Mouse (Mus musculus) forebrain, postnatal 0 days (tissue): ENCODE results near the gene Cilp. TPM values are rescaled to one million over a fixed set of nuclear protein-coding genes. Genes with fewer than 3 reads are reported as not detected.

Experiments used
- ATAC-seq: fragments of 200-750 bp; cut with Nextera tagmentation; 2 replicates; pipeline ENCODE4 v1.8.0; 2017; ENCODE audit warnings: mild to moderate bottlenecking, moderate library complexity
- DNase-seq: peaks from one replicate; pipeline ENCODE4 v3.0.0-alpha.2; 2015
- H3K27ac ChIP-seq: fragments of 300-500 bp; sonication (generic); 2 replicates; pipeline ENCODE4 v1.5.1; 2014; ENCODE audit warnings: low read depth, mild to moderate bottlenecking, antibody characterized with exemption, low read length, moderate library complexity, mixed read lengths
- H3K27me3 ChIP-seq: fragments of 300-500 bp; sonication (generic); 2 replicates; pipeline ENCODE4 v1.6.1; 2014; ENCODE audit warnings: mild to moderate bottlenecking, low read length, mixed read lengths; ENCODE audit not compliant: insufficient read depth
- H3K36me3 ChIP-seq: fragments of 300-500 bp; sonication (generic); 2 replicates; pipeline ENCODE4 v1.6.1; 2014; ENCODE audit warnings: mild to moderate bottlenecking, moderate library complexity; ENCODE audit not compliant: insufficient read depth
- H3K4me1 ChIP-seq: fragments of 300-500 bp; sonication (generic); 2 replicates; pipeline ENCODE4 v1.6.1; 2014; ENCODE audit warnings: antibody characterized with exemption; ENCODE audit not compliant: insufficient read depth
- H3K4me2 ChIP-seq: fragments of 300-500 bp; sonication (generic); 2 replicates; pipeline ENCODE4 v1.6.1; 2014; ENCODE audit warnings: low read depth, mild to moderate bottlenecking, moderate library complexity
- H3K4me3 ChIP-seq: fragments of 300-500 bp; sonication (generic); 2 replicates; pipeline ENCODE4 v1.5.1; 2014; ENCODE audit warnings: low read depth, low read length, mixed read lengths
- H3K9ac ChIP-seq: fragments of 300-500 bp; sonication (generic); 2 replicates; pipeline ENCODE4 v1.6.1; 2014; ENCODE audit warnings: mild to moderate bottlenecking
- H3K9me3 ChIP-seq: fragments of 300-500 bp; sonication (generic); 2 replicates; pipeline ENCODE4 v1.6.1; 2016; ENCODE audit warnings: low read length
- CTCF ChIP-seq: sonication (generic); IDR thresholded peaks from 2 replicates; pipeline ENCODE4 v1.5.1; 2016; ENCODE audit warnings: antibody characterized with exemption, control low read depth, low read depth
- WGBS: fragments of 180-500 bp; shearing (Covaris S2); extraction: QIAGEN DNeasy Blood & Tissue Kit; methylation state at CpG from one replicate; pipeline ENCODE4 v1.1.7; 2014; 5-methylcytosine and 5-hydroxymethylcytosine counted together
- polyA plus RNA-seq: library from polyadenylated mRNA; unstranded; fragments of >200 nt; fragmentation: Nextera tagmentation; extraction: Ambion mirVana; gene quantifications from 2 replicates; pipeline ENCODE4 v1.2.1, GENCODE M21; 2015
- total RNA-seq: library from RNA; depleted of rRNA; stranded (reverse); fragments of >200 nt; gene quantifications from 2 replicates; pipeline ENCODE4 v1.2.3, GENCODE M21; 2014; rRNA removed

The Cilp gene
- total and polyA plus RNA-seq, 2 experiments from 2014 or later = 0.14 to 0.16 TPM

DNA sequence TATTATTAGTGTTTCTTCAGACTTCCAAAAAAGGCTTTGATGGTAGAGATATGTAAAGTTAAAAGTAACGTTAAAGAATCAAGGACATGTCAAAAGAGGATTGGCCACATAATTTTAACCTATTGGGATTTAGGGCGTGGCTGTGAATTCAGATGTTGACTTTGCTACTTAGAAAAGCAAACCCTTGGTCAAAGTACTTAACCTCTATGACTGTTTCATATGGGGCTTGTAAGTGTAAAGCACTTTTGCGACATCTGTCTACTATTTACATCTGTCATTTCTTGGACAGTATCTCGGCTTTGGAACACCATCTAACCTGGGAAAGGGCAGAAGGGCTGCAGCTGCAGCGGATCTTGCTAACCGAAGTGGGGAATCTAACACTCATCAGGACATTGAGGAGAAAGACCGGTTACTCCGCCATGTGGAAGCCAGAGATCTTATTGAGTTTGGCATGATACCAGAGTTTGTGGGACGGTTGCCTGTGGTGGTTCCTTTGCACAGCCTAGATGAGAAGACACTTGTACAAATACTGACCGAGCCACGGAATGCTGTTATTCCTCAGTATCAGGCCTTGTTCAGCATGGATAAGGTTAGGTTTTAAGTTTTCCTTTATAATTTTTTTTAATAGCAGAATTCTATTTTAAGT lies 57.4 kb downstream of the Cilp start:
- no peak overlapping the region for H3K27ac ChIP-seq
- H3K9ac ChIP-seq = no peak overlapping the region
- no peaks in the 10 kb centered on the region for H3K4me1 ChIP-seq
- DNase-seq (no peak), ATAC-seq (no peak)
- no peak for TF ChIP-seq CTCF
- H3K4me2 ChIP-seq = no peak overlapping the region
- no peak overlapping the region for H3K4me3 ChIP-seq
- H3K9me3 ChIP-seq = no peaks in the 10 kb centered on the region
- whole genome bisulfite sequencing = 89% methylated on average over 11 of the region's 11 CpGs
- H3K27me3 ChIP-seq = no peaks in the 10 kb centered on the region
- H3K36me3 ChIP-seq = peaks cover 53% of the 10 kb centered on the region

DNA sequence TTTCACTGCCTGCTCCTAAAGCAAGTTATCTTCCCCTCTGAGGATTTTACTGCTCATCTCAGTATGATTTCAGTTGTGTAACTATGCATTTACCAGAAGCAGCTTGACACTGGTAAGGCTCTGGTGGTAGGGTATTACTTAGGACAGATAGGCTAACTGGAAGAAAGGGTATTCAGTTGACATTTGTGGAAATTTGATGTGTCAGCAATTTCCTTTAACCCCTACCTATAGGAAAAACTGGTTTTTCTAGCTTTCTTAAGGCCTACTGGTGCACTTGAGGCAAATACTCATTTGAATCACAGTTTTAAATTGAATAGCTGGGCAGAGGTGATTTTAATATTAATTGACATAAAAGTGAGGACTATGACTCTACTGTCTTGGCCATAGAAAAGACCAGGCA lies 61.0 kb downstream of the Cilp start:
- H3K27me3 ChIP-seq = no peaks in the 10 kb centered on the region
- no peak overlapping the region for H3K4me2 ChIP-seq
- no peak for ATAC-seq
- H3K27ac ChIP-seq = no peak overlapping the region
- H3K4me3 ChIP-seq = no peak overlapping the region
- H3K4me1 ChIP-seq = no peaks in the 10 kb centered on the region
- no peak for DNase-seq
- no peak for TF ChIP-seq CTCF
- H3K9ac ChIP-seq = no peak overlapping the region
- H3K36me3 ChIP-seq = peaks cover 58% of the 10 kb centered on the region
- H3K9me3 ChIP-seq = no peaks in the 10 kb centered on the region

DNA sequence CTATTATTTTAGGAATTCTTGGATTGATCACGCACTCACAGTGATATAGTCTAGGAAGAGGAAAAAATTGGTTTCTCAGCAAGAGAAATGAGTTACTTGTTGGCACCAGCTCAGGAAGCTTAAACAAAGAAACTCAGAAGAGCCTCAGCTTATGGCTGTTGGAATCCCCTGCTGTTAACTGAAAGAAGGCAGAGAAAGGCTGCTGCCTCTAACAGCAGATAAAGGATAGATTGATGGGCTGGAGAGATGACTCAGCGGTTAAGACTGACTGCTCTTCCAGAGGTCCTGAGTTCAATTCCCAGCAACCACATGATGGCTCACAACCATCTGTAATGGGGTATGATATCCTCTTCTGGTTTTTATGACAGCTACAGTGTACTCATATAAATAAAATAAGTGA lies 62.4 kb downstream of the Cilp start:
- no peak overlapping the region for H3K27ac ChIP-seq
- ATAC-seq (no peak), DNase-seq (no peak)
- H3K9me3 ChIP-seq = no peaks in the 10 kb centered on the region
- H3K4me3 ChIP-seq = no peak overlapping the region
- TF ChIP-seq CTCF = no peak
- H3K4me2 ChIP-seq = no peak overlapping the region
- H3K27me3 ChIP-seq = no peaks in the 10 kb centered on the region
- no peaks in the 10 kb centered on the region for H3K4me1 ChIP-seq
- WGBS = 96% methylated on average over 2 of the region's 2 CpGs
- no peak overlapping the region for H3K9ac ChIP-seq
- H3K36me3 ChIP-seq = peaks cover 53% of the 10 kb centered on the region

Other genes with a start within 250 kb of the Cilp start
- gene Hacd3, start 243.5 kb upstream of the Cilp start, total RNA-seq = 180 and 182 TPM in 2 replicates
- gene Hacd3, start 243.5 kb upstream of the Cilp start, polyA plus RNA-seq = 117 and 165 TPM in 2 replicates
- 90.4 and 111 TPM in 2 replicates for gene Dpp8, start 232.8 kb upstream of the Cilp start, total RNA-seq
- gene Dpp8, start 232.8 kb upstream of the Cilp start, polyA plus RNA-seq = 21.2 and 25.6 TPM in 2 replicates
- 28.2 and 30.7 TPM in 2 replicates for gene Igdcc4, start 163.7 kb upstream of the Cilp start, total RNA-seq
- gene Igdcc4, start 163.7 kb upstream of the Cilp start, polyA plus RNA-seq = 6.4 and 9.6 TPM in 2 replicates
- gene Igdcc3, start 124.0 kb upstream of the Cilp start, total RNA-seq = 2.7 and 3.0 TPM in 2 replicates
- gene Igdcc3, start 124.0 kb upstream of the Cilp start, polyA plus RNA-seq = 2.6 and 4.2 TPM in 2 replicates
- gene Parp16, start 69.8 kb upstream of the Cilp start, total RNA-seq = 6.1 and 6.3 TPM in 2 replicates
- gene Parp16, start 69.8 kb upstream of the Cilp start, polyA plus RNA-seq = 4.2 and 6.7 TPM in 2 replicates
- 34.9 and 39.0 TPM in 2 replicates for gene Clpx, start 29.1 kb downstream of the Cilp start, total RNA-seq
- 34.4 and 38.7 TPM in 2 replicates for gene Clpx, start 29.1 kb downstream of the Cilp start, polyA plus RNA-seq
- 21.8 and 22.0 TPM in 2 replicates for gene Pdcd7, start 80.9 kb downstream of the Cilp start, total RNA-seq
- 8.5 and 9.2 TPM in 2 replicates for gene Pdcd7, start 80.9 kb downstream of the Cilp start, polyA plus RNA-seq
- gene Ubap1l, start 95.9 kb downstream of the Cilp start, total RNA-seq = 3.5 and 7.4 TPM in 2 replicates
- 0.29 and 0.59 TPM in 2 replicates for gene Ubap1l, start 95.9 kb downstream of the Cilp start, polyA plus RNA-seq
- 1.6 and 1.7 TPM in 2 replicates for gene Kbtbd13, start 126.5 kb downstream of the Cilp start, total RNA-seq
- gene Kbtbd13, start 126.5 kb downstream of the Cilp start, polyA plus RNA-seq = 0.68 and 0.83 TPM in 2 replicates
- gene Rasl12, start 133.3 kb downstream of the Cilp start, total RNA-seq = 7.5 and 8.2 TPM in 2 replicates
- gene Rasl12, start 133.3 kb downstream of the Cilp start, polyA plus RNA-seq = 4.2 and 4.6 TPM in 2 replicates
- gene Slc51b, start 157.8 kb downstream of the Cilp start, total RNA-seq = not detected in 2 replicates
- not detected in 2 replicates for gene Slc51b, start 157.8 kb downstream of the Cilp start, polyA plus RNA-seq
- gene Mtfmt, start 170.6 kb downstream of the Cilp start, total RNA-seq = 18.1 and 19.3 TPM in 2 replicates
- 13.7 and 19.0 TPM in 2 replicates for gene Mtfmt, start 170.6 kb downstream of the Cilp start, polyA plus RNA-seq
- 62.0 and 92.1 TPM in 2 replicates for gene Spg21, start 195.8 kb downstream of the Cilp start, total RNA-seq
- gene Spg21, start 195.8 kb downstream of the Cilp start, polyA plus RNA-seq = 121 and 133 TPM in 2 replicates